Mouse (Mus musculus): Measurements from ENCODE around the gene Mdm4. TPM values are rescaled to one million over a fixed set of nuclear protein-coding genes. Genes with fewer than 3 reads are reported as not detected.
"Not testable (repeated sequence)": the region's sequence is repeated elsewhere in the genome, so short reads cannot be mapped to it uniquely, and the experiment has no call there.

Gene Mdm4
- total RNA-seq, 2 experiments from 2014 or later: 48.9 to 49.0 TPM

DNA sequence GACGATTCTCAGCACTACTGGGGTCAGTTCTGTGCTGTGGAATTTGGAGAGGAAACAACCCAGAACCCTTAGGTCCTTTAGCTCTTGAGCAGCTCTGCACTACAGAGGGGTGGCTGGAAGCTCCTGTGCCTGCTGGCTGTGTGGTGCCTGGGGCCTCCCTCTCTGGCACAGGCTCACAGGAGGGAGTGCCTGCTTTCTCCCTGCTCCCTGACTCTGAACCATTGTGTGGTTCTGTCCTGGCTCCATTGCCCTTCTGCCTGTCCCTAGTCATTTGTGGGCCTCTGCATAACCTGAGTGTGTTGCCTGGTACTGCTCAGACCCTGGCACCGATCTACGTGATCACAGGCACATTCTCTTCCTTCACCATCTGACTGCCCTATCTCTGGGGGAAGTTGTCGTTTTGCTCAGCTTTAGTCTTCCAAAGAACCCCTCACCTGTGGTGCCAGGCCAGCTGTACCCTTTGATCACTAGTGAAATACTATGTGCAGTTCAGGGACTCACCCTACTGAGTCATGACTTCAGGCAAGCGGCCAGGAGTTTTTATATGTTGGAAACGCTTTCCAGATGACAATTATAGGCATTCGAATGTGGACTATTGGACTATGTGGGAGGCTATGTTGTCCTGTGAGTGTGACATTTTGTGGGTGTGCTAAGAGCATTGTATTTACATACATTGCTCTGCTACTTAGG is 27.1 kb upstream of the Mdm4 start:
- peak in 1 of 2 experiments; percentile 44 for DNase-seq
- intact Hi-C loops (cut with DNase I): no loop called here

GRCm38 (mm10) chr1:133054326-133054725 is 24.0 kb upstream of the Mdm4 start:
- intact Hi-C loops (cut with DNase I): no loop called here
- DNase-seq: no peak

DNA sequence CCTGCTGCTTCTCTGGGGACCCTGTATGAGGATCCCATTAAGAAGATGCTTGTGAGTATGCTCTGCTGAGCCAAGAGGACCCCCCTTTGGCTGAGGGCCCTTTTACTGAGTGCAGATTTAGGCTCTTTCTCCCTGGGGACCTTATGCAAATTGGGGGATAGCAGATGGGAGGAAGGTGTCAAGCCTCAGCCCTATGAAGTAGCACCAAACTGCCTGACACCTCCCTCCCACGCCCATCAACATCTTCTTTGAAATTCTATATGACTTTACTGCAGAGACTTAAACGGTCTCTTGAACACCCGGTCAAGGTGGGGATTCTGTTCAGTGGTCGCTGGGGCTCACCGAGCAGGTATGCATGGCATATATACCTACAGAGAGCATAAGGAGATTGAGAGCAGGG is 22.7 kb upstream of the Mdm4 start:
- no peak for DNase-seq
- intact Hi-C loops (cut with DNase I): no loop called here

DNA sequence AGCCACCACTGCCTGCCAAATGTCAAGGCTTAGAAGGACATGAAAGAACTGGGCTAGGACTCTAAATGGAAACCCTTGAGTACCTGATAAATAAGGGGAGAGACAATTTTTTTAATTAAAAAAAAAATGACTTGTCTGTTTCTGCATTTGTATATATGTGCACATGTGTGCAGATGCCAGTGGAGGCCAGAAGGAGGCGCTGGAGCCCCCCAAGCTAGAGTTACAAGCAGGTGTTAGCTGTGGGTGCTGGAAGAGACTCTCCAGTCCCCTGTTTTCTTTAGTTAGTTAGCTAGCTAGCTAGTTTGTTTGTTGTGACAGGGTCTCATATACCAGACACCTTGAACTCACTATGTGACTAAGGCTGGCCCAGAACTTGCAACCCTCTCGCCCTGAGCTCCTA is 21.5 kb upstream of the Mdm4 start:
- DNase-seq: no peak
- intact Hi-C loops (cut with DNase I): no loop called here

DNA sequence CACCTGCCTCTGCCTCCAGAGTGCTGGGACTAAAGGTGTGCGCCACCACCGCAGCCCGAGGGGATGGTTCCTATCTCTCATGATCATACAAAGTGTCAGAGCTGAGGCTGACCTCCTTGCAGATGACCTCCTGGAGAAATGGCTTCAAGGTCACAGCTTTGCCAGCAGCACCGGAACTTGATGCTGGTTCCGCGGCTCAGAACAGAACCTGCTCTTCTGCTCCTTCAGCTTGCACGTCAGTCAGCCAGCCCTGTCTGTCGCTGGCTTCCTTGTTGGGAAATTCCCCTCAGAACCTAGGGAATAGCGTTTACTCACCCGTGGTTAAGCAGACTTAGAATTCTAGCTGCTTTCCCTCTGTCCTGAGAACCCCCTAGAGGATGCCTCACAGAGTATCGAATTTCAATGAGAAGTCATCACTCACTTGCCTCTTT is 19.7 kb upstream of the Mdm4 start:
- DNase-seq: no peak
- intact Hi-C loops (cut with DNase I): no loop called here

DNA sequence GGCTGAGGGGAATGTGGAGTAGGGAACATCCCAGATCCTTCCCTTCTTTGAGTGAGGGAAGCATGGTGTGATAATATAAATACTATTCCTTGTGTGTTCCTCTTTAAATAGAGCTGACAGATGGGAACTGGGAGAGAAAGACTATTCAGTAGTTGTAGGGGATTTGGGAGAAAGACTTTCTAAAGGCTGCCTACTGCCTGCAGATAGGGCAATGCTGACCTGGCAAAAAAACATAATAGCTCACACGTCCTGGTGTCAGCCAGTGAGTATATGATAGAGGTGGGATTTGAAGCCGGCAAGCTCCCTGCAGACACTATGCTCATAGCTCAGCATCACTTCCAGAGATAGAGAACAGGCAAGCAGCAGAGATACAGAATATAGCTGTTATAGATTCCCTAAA is 18.3 kb upstream of the Mdm4 start:
- no peak for DNase-seq
- intact Hi-C loops (cut with DNase I): no loop called here

DNA sequence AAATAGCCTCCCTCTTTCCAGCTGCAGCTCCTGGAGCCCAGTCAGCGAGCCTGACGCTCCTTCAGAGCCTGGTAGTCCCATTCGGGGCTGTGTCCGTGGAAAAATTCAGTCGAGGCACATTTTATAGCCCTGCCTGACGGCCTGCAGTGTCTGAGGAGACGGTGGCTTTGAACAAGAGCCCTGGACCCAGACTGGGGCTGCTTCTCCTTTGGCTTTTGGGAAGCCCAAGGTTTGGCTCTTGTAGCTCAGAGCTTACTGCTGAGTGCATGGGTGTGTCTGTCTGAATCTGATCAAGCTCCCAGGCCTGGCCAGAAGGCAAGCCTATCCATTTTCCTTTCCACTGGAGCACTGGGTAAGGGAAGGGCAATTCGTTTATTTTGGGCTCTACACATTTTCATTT is 17.2 kb upstream of the Mdm4 start:
- DNase-seq: peak in 1 of 2 experiments; percentile 29
- intact Hi-C loops (cut with DNase I): loop anchor here (2.0 kb wide), 1 partner anchor 21 kb away; no protein-coding TSS in a partner anchor

- peak; percentile 50 to 57 for DNase-seq
- intact Hi-C loops (cut with DNase I): loop anchor here (1.0 to 2.0 kb wide), 2 partner anchors 22 to 41 kb away; no protein-coding TSS in a partner anchor
These were observed 16.1 kb upstream of the Mdm4 start for GRCm38 (mm10) chr1:133046441-133046931.

- peak; percentile 84 to 87 for DNase-seq
- intact Hi-C loops (cut with DNase I): loop anchor here (1.0 to 2.0 kb wide), 2 partner anchors 23 to 41 kb away; no protein-coding TSS in a partner anchor
These were observed 15.6 kb upstream of the Mdm4 start for GRCm38 (mm10) chr1:133045861-133046440.

GRCm38 (mm10) chr1:133045011-133045860 is 14.9 kb upstream of the Mdm4 start, which contains the start of gene Pik3c2b:
Gene Pik3c2b (plus strand): TSS chr1:133045667.
- intact Hi-C loops (cut with DNase I): no loop called here
- DNase-seq: no peak

GRCm38 (mm10) chr1:133039505-133039949 is 9.2 kb upstream of the Mdm4 start:
- DNase-seq: peak; percentile 61 to 79
- intact Hi-C loops (cut with DNase I): loop anchor here (1.0 to 10.0 kb wide), 5 partner anchors 48 to 565 kb away; partner anchors contain the start of gene Golt1a

GRCm38 (mm10) chr1:133034682-133035081 is 4.3 kb upstream of the Mdm4 start:
- intact Hi-C loops (cut with DNase I): loop anchor here (5.0 to 10.0 kb wide), 2 partner anchors 273 to 570 kb away; partner anchors contain the start of gene Golt1a

GRCm38 (mm10) chr1:133034091-133034460 is 3.7 kb upstream of the Mdm4 start:
- DNase-seq: peak; percentile 57 to 65
- intact Hi-C loops (cut with DNase I): loop anchor here (10.0 kb wide), 1 partner anchor 571 kb away; no protein-coding TSS in a partner anchor

More at GRCm38 (mm10) chr1:133034682-133035081, 4.3 kb upstream of the Mdm4 start:
- not testable (repeated sequence) for DNase-seq

DNA sequence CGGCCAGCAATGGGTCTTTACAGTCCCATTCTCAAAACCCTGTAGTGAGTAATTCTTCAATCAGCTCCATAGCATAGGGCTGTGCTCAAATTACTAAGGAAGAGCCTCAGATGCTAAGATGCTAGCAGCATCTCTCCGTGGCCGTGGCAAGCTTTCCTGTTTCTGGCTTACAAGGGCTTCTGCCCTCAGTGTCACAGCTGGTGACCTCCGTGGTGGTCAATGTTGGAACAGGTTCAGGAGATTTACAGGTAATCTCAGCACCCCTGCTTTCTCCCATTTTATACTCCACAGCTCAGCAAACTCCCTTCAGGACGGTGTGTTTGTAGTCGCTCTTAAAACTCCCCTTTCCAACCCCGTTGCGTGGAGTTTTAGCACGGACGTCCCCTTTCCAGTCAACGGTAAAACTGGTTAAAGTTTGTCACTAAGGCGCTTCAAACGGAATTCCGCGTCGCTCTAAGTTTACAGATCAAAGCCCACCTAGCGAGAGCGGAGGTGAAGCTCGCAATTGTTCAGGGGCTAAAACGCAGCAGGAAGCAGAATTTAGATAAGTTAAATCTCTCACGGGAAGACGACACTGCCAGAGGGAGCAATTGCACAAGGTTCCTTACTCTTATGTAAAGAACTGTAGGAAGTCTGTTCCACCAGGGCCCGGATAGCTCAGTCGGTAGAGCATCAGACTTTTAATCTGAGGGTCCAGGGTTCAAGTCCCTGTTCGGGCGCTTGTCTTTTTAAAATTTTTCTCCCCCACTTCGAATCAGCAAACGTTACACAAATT is 3.1 kb upstream of the Mdm4 start:
- intact Hi-C loops (cut with DNase I): loop anchor here (10.0 kb wide), 1 partner anchor 571 kb away; no protein-coding TSS in a partner anchor
- DNase-seq: peak; percentile 76 to 78

DNA sequence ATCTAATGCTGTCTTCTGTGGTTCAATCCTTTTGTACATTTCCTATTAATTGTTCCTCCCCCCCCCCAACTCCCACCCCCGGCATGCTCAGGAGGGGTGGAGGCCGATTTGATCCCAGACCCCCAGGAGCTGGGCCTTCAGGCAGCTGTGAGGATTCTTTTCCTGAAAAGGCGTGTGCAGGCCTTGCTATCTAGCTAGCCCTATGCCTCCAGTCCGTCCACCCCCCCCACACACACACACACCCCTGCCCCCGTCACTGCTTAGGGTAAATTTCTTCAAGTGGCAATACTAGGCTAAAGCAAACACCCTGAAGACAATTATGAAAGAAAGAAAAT is 2.6 kb upstream of the Mdm4 start:
- intact Hi-C loops (cut with DNase I): loop anchor here (10.0 kb wide), 1 partner anchor 572 kb away; no protein-coding TSS in a partner anchor
- DNase-seq: no peak

DNA sequence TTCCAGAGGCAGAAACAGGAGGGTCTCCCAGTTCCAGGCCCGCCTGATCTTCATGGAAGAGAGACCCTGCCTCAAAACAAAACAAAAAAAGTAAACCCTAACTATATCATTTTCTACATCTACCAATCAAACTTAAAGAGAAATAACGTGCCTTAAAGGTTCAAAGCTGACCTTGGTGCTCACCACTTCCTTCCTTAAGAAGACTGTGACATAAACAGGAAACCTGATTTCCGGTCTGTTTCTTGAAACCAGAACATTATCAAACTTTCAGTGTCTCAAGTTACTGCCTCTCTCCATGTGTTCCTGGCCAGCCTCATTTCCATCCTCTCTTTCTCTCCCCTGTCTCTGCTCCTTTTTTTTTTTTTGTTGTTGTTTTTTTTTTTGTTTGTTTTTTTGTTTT is 617 bp downstream of the Mdm4 start:
- intact Hi-C loops (cut with DNase I): loop anchor here (10.0 kb wide), 1 partner anchor 575 kb away; no protein-coding TSS in a partner anchor
- no peak for DNase-seq

DNA sequence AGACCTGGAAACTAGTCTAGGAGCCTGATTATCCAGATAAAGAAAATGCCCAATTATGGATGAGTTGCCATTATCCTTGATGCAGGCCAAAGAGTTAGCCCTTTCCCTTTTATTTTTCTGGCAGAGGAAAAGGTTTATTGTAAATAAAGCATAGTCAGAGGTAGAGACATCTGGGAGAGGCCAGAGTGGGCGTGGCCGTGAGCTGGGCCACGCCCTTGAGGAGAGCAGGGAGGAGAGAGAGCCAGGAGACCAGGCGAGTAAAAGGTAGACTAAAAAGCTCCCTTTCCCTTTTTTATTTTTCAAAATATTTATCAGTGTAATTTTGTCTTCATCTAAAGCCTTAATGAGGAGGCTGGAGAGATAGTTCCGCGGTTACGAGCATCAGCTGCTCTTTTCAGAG is 2.4 kb downstream of the Mdm4 start:
- DNase-seq: no peak
- intact Hi-C loops (cut with DNase I): no loop called here

DNA sequence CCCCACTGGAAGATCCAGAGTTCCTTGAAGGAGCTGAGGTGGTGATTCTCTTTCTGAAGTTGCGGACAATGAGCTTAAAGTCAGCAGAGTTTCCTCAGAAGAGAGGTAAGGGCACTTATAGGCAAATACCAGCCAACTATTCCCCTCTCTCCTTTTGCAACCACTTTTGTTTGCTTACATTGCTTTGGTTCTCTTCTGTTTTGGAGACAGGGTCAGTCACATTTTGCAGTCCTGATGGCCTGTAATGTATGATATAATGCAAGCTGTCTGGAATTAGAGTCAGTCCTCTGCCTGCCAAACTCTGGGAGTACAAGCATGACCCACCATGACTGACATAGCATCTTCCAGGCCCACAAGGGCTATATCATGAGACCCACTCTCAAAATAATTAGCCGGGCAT is 3.2 kb downstream of the Mdm4 start:
- intact Hi-C loops (cut with DNase I): no loop called here

GRCm38 (mm10) chr1:133025796-133026190 is 4.6 kb downstream of the Mdm4 start:
- intact Hi-C loops (cut with DNase I); DNase-seq: not testable (repeated sequence)

More for the DNA sequence above, 3.2 kb downstream of the Mdm4 start:
- no peak for DNase-seq

Measured in heart, postnatal 10 days (tissue).